In genomic region chr10:66909204-66909889, GRCm38 (mm10) we compare ENCODE assay signal across 8 mouse cellular contexts.
DNase-seq lines count a peak whose midpoint lies in the region; ATAC-seq lines count a peak whose summit lies in the region.

No protein-coding gene starts in this region.

- peak; percentile 32; the same call in 1 of the 2 replicates for ATAC-seq in neural tube, embryonic 13.5 days (ENCODE audit: low read depth)

- H3K36me3 ChIP-seq in neural tube, embryonic 13.5 days, result no peaks in the 10 kb centered on the region

- peak; percentile 69 to 79 for DNase-seq in left cerebral cortex, postnatal 14 days (ENCODE audit: low spot score in 2 of 2)
- DNase-seq in left cerebral cortex, adult 11 months (ENCODE audit: low spot score), result no peak
- DNase-seq in MEL-GATA-1-ER (ENCODE audit: extremely low read depth, low read depth), result peak; percentile 35
- DNase-seq in cerebellum, postnatal 14 days, result peak; percentile 81 to 85
- peak; percentile 63 to 79 for DNase-seq in heart, postnatal 14 days
- peak; percentile 68 for DNase-seq in left cerebral cortex, postnatal 4 days
- DNase-seq in ovary, adult 18-20 months (ENCODE audit: low spot score), result no peak

- no peaks in the 10 kb centered on the region for H3K9me3 ChIP-seq in neural tube, embryonic 13.5 days

- H3K4me1 ChIP-seq in neural tube, embryonic 13.5 days (replicated peaks), result peaks cover 34% of the 10 kb centered on the region

- no peaks in the 10 kb centered on the region for H3K27me3 ChIP-seq in neural tube, embryonic 13.5 days

- intact Hi-C loops in left cerebral cortex, postnatal 14 days (cut with DNase I), result loop anchor here (2.0 to 10.0 kb wide), 3 partner anchors 57 to 401 kb away; no protein-coding TSS in a partner anchor
- intact Hi-C loops in heart, postnatal 14 days (cut with DNase I), result loop anchor here (2.0 to 10.0 kb wide), 6 partner anchors 57 to 625 kb away; partner anchors contain the start of gene Egr2
- intact Hi-C loops in left cerebral cortex, postnatal 4 days (cut with DNase I), result loop anchor here (10.0 kb wide), 2 partner anchors 305 to 395 kb away; no protein-coding TSS in a partner anchor

- no peak overlapping the region for H3K4me2 ChIP-seq in neural tube, embryonic 13.5 days

- no peak overlapping the region for H3K9ac ChIP-seq in neural tube, embryonic 13.5 days

- no peak overlapping the region for H3K4me3 ChIP-seq in neural tube, embryonic 13.5 days

- 13% methylated on average over 12 of the region's 12 CpGs for WGBS in neural tube, embryonic 13.5 days

- H3K27ac ChIP-seq in neural tube, embryonic 13.5 days (replicated peaks), result no peak overlapping the region

Comparison
In these comparisons a context has a peak if more than half of its experiments do, and no peak if none do; other contexts are left out.
1. DNase-seq: peak in left cerebral cortex, postnatal 14 days (2 of 2), MEL-GATA-1-ER (single experiment), cerebellum, postnatal 14 days (2 of 2), heart, postnatal 14 days (2 of 2) and left cerebral cortex, postnatal 4 days (single experiment); none in left cerebral cortex, adult 11 months (single experiment) and ovary, adult 18-20 months (single experiment).